Mouse (Mus musculus) spleen, adult 2 months (tissue): Measurements from ENCODE around the gene Esm1.

Source experiments
- CTCF ChIP-seq: fragments of 200-500 bp; IDR thresholded peaks from 2 replicates; pipeline ENCODE4 v1.5.1; 2011; ENCODE audit warnings: mild to moderate bottlenecking, inconsistent platforms; ENCODE audit not compliant: insufficient read depth, insufficient read length, insufficient replicate concordance; ENCODE audit errors: extremely low read depth
- POLR2A ChIP-seq: fragments of 200-500 bp; IDR thresholded peaks from 2 replicates; pipeline ENCODE4 v1.6.1; 2011; ENCODE audit warnings: low read depth, low read length, inconsistent platforms

DNA sequence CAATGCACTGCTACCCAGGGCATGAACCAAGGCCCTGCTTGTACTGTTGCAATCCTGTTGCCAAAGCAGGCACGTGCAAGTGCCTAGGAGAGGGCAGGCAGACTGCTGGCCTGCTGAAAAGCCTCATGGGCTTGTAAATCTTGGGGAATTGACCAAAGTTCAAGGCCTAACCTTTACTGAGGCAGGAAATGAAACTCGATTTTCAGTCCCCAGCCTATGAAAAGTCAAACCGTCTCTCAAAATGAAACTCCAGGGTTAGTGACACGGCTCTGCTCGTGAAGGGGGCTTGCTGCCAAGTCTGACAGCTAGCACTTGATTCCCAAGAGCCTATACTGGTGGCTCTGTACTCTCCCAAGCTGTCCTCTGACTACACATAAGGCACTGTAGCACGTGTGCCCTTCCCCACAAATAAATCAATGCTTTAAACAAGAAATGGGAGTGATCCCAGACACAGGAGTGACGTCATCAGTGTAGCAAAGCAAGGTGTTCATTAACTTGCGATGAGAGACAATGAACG is 41.4 kb upstream of the Esm1 start:
- TF ChIP-seq POLR2A (no peak), CTCF (no peak)
